Mouse (Mus musculus) embryonic facial prominence, embryonic 10.5 days (tissue): Measurements from ENCODE around the gene Tom1l1. TPM values are rescaled to one million over a fixed set of nuclear protein-coding genes. Genes with fewer than 3 reads are reported as not detected.

Experiments
- DNase-seq: peaks from one replicate; pipeline ENCODE4 v3.0.0-alpha.2; 2017; ENCODE audit warnings: low spot score
- H3K27ac ChIP-seq: fragments of 300-500 bp; sonication (generic); replicated peaks from 2 replicates; pipeline ENCODE4 v1.5.1; 2016; ENCODE audit warnings: mild to moderate bottlenecking
- H3K27me3 ChIP-seq: fragments of 300-500 bp; sonication (generic); replicated peaks from 2 replicates; pipeline ENCODE4 v1.6.1; 2016; ENCODE audit warnings: low read depth, mild to moderate bottlenecking; ENCODE audit not compliant: poor library complexity, severe bottlenecking
- H3K36me3 ChIP-seq: fragments of 300-500 bp; sonication (generic); replicated peaks from 2 replicates; pipeline ENCODE4 v1.6.1; 2016; ENCODE audit warnings: mild to moderate bottlenecking, moderate library complexity
- H3K4me1 ChIP-seq: fragments of 300-500 bp; sonication (generic); 2 replicates; pipeline ENCODE4 v1.6.1; 2016
- H3K4me3 ChIP-seq: fragments of 300-500 bp; sonication (generic); 2 replicates; pipeline ENCODE4 v1.5.1; 2016; ENCODE audit warnings: mild to moderate bottlenecking, moderate library complexity
- H3K9me3 ChIP-seq: fragments of 300-500 bp; sonication (generic); 2 replicates; pipeline ENCODE4 v1.6.1; 2016; ENCODE audit warnings: mild to moderate bottlenecking
- WGBS: fragments of 180-500 bp; shearing (Covaris S2); methylation state at CpG from one replicate; pipeline ENCODE4 v1.1.7; 2016; 5-methylcytosine and 5-hydroxymethylcytosine counted together
- polyA plus RNA-seq: library from polyadenylated mRNA; unstranded; fragments of >200 nt; fragmentation: Nextera tagmentation; extraction: Ambion mirVana; gene quantifications from 2 replicates; pipeline ENCODE4 v1.2.1, GENCODE M21; 2016

The Tom1l1 gene
- polyA plus RNA-seq, 1 experiment from 2014 or later: 20.6 TPM

DNA sequence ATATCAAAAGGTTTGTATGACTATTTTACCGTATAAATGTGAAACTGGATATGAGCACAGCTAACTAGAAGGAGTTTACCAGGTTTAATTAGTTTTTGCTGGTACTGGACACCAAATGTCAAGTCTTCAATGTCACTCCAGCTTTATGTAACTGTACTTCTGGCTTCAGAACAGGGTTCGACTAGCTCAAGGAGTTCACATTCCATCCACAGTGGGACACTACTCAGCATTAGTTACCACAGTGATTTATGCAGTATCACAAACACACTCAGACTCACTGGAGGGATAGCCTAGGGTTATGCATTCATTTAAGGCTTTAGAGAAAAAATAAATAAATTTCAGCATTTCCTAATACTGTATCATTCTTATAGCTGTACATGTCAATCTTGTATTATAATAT is 55.7 kb downstream of the Tom1l1 start:
- no peaks in the 10 kb centered on the region for H3K9me3 ChIP-seq
- no peak overlapping the region for H3K4me3 ChIP-seq
- H3K4me1 ChIP-seq: peaks cover 14% of the 10 kb centered on the region
- H3K27ac ChIP-seq: no peak overlapping the region
- peaks cover 26% of the 10 kb centered on the region for H3K36me3 ChIP-seq
- no peaks in the 10 kb centered on the region for H3K27me3 ChIP-seq
- WGBS: 83% methylated on average over 2 of the region's 2 CpGs
- no peak for DNase-seq

DNA sequence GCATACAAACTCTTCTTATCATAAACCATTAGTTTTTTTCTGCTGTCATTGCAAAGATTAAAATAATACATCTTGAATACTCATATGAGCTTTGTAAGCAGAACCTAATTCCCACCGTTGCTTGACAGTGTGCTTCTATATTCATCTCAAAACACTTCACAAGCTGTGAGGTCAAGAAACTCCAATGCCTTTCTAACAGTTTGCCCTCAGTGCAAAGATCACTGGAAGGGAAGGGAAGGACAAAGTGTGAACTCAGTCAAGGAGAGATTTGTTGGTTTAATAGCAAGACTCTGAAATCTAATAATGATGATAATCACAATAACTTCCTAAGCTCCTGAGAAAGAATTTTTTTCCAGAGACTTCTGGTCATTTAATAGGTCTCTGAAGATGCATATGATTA is 60.4 kb downstream of the Tom1l1 start:
- no peak overlapping the region for H3K4me3 ChIP-seq
- DNase-seq: no peak
- H3K4me1 ChIP-seq: no peaks in the 10 kb centered on the region
- no peak overlapping the region for H3K27ac ChIP-seq
- no peaks in the 10 kb centered on the region for H3K9me3 ChIP-seq
- H3K27me3 ChIP-seq: no peaks in the 10 kb centered on the region
- 89% methylated on average over 1 of the region's 1 CpGs for WGBS
- H3K36me3 ChIP-seq: peaks cover 21% of the 10 kb centered on the region

DNA sequence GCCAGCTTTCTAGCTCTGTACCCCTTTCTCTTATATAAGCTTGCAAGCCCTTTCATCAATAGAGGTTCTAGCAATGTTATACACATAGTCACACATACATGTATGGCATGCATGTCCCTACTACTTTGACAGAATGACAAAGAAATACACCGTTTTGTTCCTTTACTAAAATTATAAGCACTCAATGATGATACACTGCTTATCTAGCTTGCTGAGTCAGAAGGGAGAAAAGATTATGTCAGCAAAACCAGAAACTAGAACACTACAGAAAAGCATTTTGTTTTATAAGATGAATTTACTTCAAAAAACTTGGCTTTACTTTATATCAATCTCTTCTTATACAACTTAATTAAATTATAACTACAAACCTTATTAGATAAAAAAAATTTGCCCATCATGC is 63.0 kb downstream of the Tom1l1 start:
- DNase-seq: no peak
- 94% methylated on average over 1 of the region's 1 CpGs for WGBS
- Histone ChIP-seq H3K36me3 (peaks cover 28% of the 10 kb centered on the region), H3K4me1 (no peaks in the 10 kb centered on the region), H3K4me3 (no peak overlapping the region), H3K9me3 (no peaks in the 10 kb centered on the region), H3K27me3 (no peaks in the 10 kb centered on the region), H3K27ac (no peak overlapping the region)

DNA sequence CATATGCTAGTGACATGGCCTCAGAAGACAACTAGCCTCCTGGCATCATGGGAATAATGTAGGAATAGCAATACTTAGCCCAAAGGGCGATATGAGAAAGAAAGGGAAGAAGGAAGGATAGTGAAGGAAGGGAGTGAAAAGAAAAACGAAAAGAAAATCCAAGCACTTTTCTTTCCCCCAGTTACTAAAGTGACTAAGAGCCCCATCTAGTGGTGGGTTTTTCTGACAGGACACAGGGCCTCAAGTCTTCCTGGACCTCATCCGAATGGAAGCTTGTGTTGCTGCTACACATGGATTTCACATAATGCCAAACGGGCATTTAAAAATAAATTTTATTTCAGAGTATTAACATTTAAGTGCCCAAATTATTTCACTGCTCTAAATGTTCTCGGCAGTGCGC is 64.7 kb downstream of the Tom1l1 start:
- Histone ChIP-seq H3K27me3 (no peaks in the 10 kb centered on the region), H3K4me1 (no peaks in the 10 kb centered on the region), H3K36me3 (peaks cover 32% of the 10 kb centered on the region), H3K27ac (no peak overlapping the region), H3K4me3 (no peak overlapping the region), H3K9me3 (no peaks in the 10 kb centered on the region)
- no peak for DNase-seq
- 58% methylated on average over 6 of the region's 6 CpGs for WGBS

- 93% methylated on average over 7 of the region's 7 CpGs for WGBS
- Histone ChIP-seq H3K9me3 (no peaks in the 10 kb centered on the region), H3K4me3 (no peak overlapping the region), H3K27ac (no peak overlapping the region), H3K27me3 (no peaks in the 10 kb centered on the region), H3K36me3 (peaks cover 41% of the 10 kb centered on the region), H3K4me1 (no peaks in the 10 kb centered on the region)
- DNase-seq: no peak
These were observed 65.7 kb downstream of the Tom1l1 start for GRCm38 (mm10) chr11:90622500-90622899.

DNA sequence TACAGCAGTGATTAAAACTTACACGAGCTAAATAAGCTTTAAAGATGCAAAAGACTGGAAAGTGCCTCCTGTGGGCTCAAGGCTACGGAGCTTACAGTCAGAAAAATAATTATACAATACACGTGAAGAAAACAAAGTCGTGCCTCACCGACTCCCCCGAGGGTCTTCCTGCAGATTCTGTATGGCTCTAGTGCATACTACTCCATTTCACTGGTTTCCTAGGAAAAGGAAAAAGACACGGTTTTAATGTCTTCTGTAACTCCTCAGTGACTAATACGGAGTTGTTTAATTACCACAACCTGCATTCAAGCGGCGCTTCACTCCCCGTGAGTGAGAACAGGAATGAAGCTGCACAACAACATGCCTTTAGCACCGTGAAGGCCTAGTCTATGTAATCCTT is 66.1 kb downstream of the Tom1l1 start:
- Histone ChIP-seq H3K27me3 (no peaks in the 10 kb centered on the region), H3K9me3 (no peaks in the 10 kb centered on the region), H3K4me1 (no peaks in the 10 kb centered on the region), H3K4me3 (no peak overlapping the region), H3K36me3 (peaks cover 41% of the 10 kb centered on the region), H3K27ac (no peak overlapping the region)
- DNase-seq: no peak
- WGBS: 91% methylated on average over 12 of the region's 12 CpGs

GRCm38 (mm10) chr11:90616431-90616830 is 71.7 kb downstream of the Tom1l1 start:
- Histone ChIP-seq H3K9me3 (no peaks in the 10 kb centered on the region), H3K4me3 (no peak overlapping the region), H3K4me1 (no peaks in the 10 kb centered on the region), H3K36me3 (peaks cover 75% of the 10 kb centered on the region), H3K27me3 (no peaks in the 10 kb centered on the region), H3K27ac (no peak overlapping the region)
- DNase-seq: no peak

- no peak for DNase-seq
- Histone ChIP-seq H3K4me1 (no peaks in the 10 kb centered on the region), H3K27me3 (no peaks in the 10 kb centered on the region), H3K9me3 (no peaks in the 10 kb centered on the region), H3K36me3 (peaks cover 68% of the 10 kb centered on the region), H3K27ac (no peak overlapping the region), H3K4me3 (no peak overlapping the region)
- 90% methylated on average over 6 of the region's 6 CpGs for WGBS
These were observed 73.4 kb downstream of the Tom1l1 start for GRCm38 (mm10) chr11:90614743-90615142.

DNA sequence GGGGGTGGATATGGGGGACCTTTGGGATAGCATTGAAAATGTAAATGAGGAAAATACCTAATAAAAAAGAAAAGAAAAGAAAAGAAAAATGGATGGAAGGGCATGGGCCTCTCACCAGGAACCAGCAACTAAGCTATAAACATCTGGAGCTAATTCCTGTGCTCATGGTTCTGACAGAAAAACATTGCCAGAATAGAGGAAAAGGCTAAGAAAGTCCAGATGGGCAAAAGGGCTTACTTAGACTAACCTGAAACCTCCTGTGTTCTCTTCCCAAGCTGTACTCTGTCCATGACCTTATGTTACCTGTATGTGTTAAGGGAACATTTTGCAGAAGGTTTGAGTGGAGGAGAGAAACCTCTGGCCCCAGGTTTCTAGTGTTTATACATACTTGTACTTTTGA is 76.0 kb downstream of the Tom1l1 start:
- no peaks in the 10 kb centered on the region for H3K4me1 ChIP-seq
- no peak overlapping the region for H3K4me3 ChIP-seq
- no peak overlapping the region for H3K27ac ChIP-seq
- no peaks in the 10 kb centered on the region for H3K9me3 ChIP-seq
- no peak for DNase-seq
- H3K27me3 ChIP-seq: no peaks in the 10 kb centered on the region
- H3K36me3 ChIP-seq: peaks cover 64% of the 10 kb centered on the region

GRCm38 (mm10) chr11:90603066-90603465 is 85.1 kb downstream of the Tom1l1 start:
- no peak for DNase-seq
- 96% methylated on average over 2 of the region's 2 CpGs for WGBS
- peaks cover 76% of the 10 kb centered on the region for H3K36me3 ChIP-seq
- H3K27ac ChIP-seq: no peak overlapping the region
- no peak overlapping the region for H3K4me3 ChIP-seq
- no peaks in the 10 kb centered on the region for H3K4me1 ChIP-seq
- H3K27me3 ChIP-seq: no peaks in the 10 kb centered on the region
- no peaks in the 10 kb centered on the region for H3K9me3 ChIP-seq

DNA sequence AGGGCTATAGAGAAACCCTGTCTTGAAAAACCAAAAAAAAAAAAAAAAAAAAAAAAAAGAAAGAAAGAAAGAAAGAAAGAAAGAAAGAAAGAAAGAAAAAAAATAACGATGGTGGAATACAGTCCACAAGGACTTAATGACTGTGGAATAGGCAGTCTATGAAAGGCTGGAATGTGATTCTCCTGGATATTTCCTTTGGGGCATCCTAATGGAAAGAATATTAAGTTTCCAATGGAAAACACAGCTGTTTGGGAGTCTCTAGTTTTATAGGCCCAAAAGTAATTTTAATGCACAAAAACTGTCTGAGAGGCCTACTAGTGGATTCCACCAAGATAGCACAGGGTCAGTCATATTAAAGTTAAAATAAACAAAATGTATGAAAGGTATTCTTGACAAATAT is 92.3 kb downstream of the Tom1l1 start:
- WGBS: 97% methylated on average over 1 of the region's 1 CpGs
- no peak for DNase-seq
- no peak overlapping the region for H3K27ac ChIP-seq
- no peak overlapping the region for H3K4me3 ChIP-seq
- H3K9me3 ChIP-seq: no peaks in the 10 kb centered on the region
- H3K36me3 ChIP-seq: peaks cover 78% of the 10 kb centered on the region
- H3K27me3 ChIP-seq: no peaks in the 10 kb centered on the region
- no peaks in the 10 kb centered on the region for H3K4me1 ChIP-seq

Other genes with a start within 250 kb of the Tom1l1 start
- gene Stxbp4, start 50.3 kb downstream of the Tom1l1 start, polyA plus RNA-seq: 37.9 and 38.6 TPM in 2 replicates
- 30.2 and 36.4 TPM in 2 replicates for gene Cox11, start 50.2 kb downstream of the Tom1l1 start, polyA plus RNA-seq